Mouse (Mus musculus) neural tube, embryonic 15.5 days (tissue): ENCODE measurements around the gene Klhl25. TPM values are rescaled to one million over a fixed set of nuclear protein-coding genes. Genes with fewer than 3 reads are reported as not detected.
A peak's percentile ranks its signal among the peaks of the same experiment; 100 is the strongest.
"Not testable (repeated sequence)": the region's sequence is repeated elsewhere in the genome, so short reads cannot be mapped to it uniquely, and the experiment has no call there.

Experiments
- ATAC-seq: fragments of 200-750 bp; cut with Nextera tagmentation; 2 replicates; pipeline ENCODE4 v1.8.0; 2017; ENCODE audit warnings: mild to moderate bottlenecking, moderate TSS enrichment, moderate library complexity; ENCODE audit not compliant: low FRiP score
- H3K27ac ChIP-seq: fragments of 300-500 bp; sonication (generic); replicated peaks from 2 replicates; pipeline ENCODE4 v1.5.1; 2015; ENCODE audit warnings: mild to moderate bottlenecking, inconsistent platforms
- H3K27me3 ChIP-seq: fragments of 300-500 bp; sonication (generic); replicated peaks from 2 replicates; pipeline ENCODE4 v1.6.1; 2015; ENCODE audit warnings: inconsistent platforms
- H3K36me3 ChIP-seq: fragments of 300-500 bp; sonication (generic); 2 replicates; pipeline ENCODE4 v1.6.1; 2015; ENCODE audit warnings: inconsistent platforms
- H3K4me1 ChIP-seq: fragments of 300-500 bp; sonication (generic); 2 replicates; pipeline ENCODE4 v1.6.1; 2015; ENCODE audit warnings: inconsistent platforms
- H3K4me2 ChIP-seq: fragments of 300-500 bp; sonication (generic); 2 replicates; pipeline ENCODE4 v1.6.1; 2015; ENCODE audit warnings: inconsistent platforms, mild to moderate bottlenecking, moderate library complexity
- H3K4me3 ChIP-seq: fragments of 300-500 bp; sonication (generic); replicated peaks from 2 replicates; pipeline ENCODE4 v1.5.1; 2015; ENCODE audit warnings: mild to moderate bottlenecking, inconsistent platforms
- H3K9ac ChIP-seq: fragments of 300-500 bp; sonication (generic); replicated peaks from 2 replicates; pipeline ENCODE4 v1.6.1; 2015; ENCODE audit warnings: mild to moderate bottlenecking, inconsistent platforms
- H3K9me3 ChIP-seq: fragments of 300-500 bp; sonication (generic); replicated peaks from 2 replicates; pipeline ENCODE4 v1.6.1; 2016; ENCODE audit warnings: inconsistent platforms
- WGBS: fragments of 180-500 bp; shearing (Covaris S2); methylation state at CpG from one replicate; pipeline ENCODE4 v1.1.7; 2015; ENCODE audit warnings: mixed read lengths; 5-methylcytosine and 5-hydroxymethylcytosine counted together
- polyA plus RNA-seq: library from polyadenylated mRNA; unstranded; fragments of >200 nt; fragmentation: Nextera tagmentation; extraction: Ambion mirVana; gene quantifications from 2 replicates; pipeline ENCODE4 v1.2.1, GENCODE M21; 2015

Klhl25 gene
- polyA plus RNA-seq, 1 experiment from 2014 or later = 22.0 TPM

DNA sequence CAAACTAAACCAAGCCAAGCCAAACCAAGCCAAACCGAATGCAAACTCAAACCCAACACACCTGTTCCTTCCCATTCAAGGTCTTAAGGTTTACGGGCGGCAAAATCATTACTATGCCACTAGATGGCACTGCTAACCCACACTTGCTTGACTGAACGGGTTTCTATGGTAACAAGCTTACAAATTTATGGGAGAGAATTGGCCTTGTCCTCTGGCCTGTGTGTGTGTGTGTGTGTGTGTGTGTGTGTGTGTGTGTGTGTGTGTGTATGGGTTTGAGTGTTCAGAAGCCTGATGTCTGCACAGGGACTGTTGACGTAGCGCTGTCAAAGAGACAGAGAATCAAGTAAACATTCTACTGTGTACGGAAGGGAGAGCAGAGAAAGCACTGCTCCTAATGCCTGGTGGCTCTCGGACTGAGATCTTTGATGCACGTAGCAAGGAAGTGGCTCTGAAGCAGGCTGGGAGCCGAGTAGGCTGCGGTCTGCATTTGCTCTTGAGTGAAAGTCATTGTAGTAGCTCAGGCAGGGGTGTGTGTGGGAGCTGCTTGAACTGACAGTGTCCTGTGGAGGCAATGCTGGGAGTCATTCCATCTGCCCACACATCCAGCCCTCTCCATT, 62.0 kb downstream of the Klhl25 start:
- H3K9ac ChIP-seq = peak overlapping the region; percentile 34; the same call in 1 of the 2 replicates
- peak overlapping the region; percentile 34 for H3K4me3 ChIP-seq
- no peaks in the 10 kb centered on the region for H3K9me3 ChIP-seq
- ATAC-seq = peak; percentile 79
- H3K4me2 ChIP-seq = peak overlapping the region; percentile 55
- 2% methylated on average over 11 of the region's 11 CpGs for WGBS
- no peaks in the 10 kb centered on the region for H3K27me3 ChIP-seq
- H3K4me1 ChIP-seq = peaks cover 15% of the 10 kb centered on the region
- no peaks in the 10 kb centered on the region for H3K36me3 ChIP-seq
- H3K27ac ChIP-seq = peak overlapping the region; percentile 66

DNA sequence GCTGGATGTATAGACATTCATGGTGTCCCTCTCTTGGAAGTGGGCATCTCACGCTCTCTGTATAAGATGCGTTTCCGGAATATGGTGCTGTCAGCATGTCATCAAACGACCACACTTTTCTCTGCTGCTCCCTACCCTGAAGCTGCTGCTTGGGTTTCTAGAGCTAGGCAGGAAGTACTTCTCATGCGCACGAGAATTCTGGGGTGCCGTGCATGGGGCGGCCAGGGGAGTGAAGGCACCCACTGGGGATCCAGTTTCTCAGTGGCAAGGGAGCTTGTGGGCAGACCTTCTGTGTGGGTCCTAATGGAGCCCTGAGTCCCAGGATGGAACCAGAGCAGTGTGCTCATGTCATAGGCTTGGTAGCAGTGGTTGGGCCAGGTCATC, 62.5 kb downstream of the Klhl25 start:
- peak overlapping the region; percentile 34; the same call in 1 of the 2 replicates for H3K9ac ChIP-seq
- WGBS = 77% methylated on average over 8 of the region's 8 CpGs
- ATAC-seq = no peak
- no peaks in the 10 kb centered on the region for H3K27me3 ChIP-seq
- H3K4me1 ChIP-seq = peaks cover 12% of the 10 kb centered on the region
- H3K4me3 ChIP-seq = peak overlapping the region; percentile 34
- H3K36me3 ChIP-seq = no peaks in the 10 kb centered on the region
- peak overlapping the region; percentile 55 for H3K4me2 ChIP-seq
- no peaks in the 10 kb centered on the region for H3K9me3 ChIP-seq
- H3K27ac ChIP-seq = peak overlapping the region; percentile 66

DNA sequence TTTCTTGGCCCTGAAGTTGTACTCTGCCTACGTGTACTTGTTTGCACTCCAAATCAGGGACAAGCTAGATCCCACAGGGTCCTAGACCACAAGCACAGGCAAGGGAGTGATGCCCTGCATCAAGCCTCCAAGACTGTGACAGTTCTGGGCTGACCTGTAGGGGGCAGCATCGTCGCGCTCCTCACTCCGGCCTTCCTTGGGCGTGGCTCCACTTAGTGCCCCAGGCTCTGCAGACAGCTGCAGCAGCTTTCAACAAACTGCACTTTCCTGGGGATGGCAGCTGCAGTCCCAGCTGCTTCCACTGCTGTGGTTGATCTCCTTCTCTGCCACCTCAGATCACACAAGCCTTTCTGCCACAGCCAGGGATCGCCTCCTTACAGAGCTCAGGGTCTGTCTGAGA, 65.8 kb downstream of the Klhl25 start:
- H3K4me2 ChIP-seq = peak overlapping the region; percentile 11; the same call in 1 of the 2 replicates
- 2% methylated on average over 7 of the region's 7 CpGs for WGBS
- H3K36me3 ChIP-seq = no peaks in the 10 kb centered on the region
- ATAC-seq = peak; percentile 74
- H3K9me3 ChIP-seq = no peaks in the 10 kb centered on the region
- H3K27ac ChIP-seq = no peak overlapping the region
- H3K9ac ChIP-seq = no peak overlapping the region
- peaks cover 12% of the 10 kb centered on the region for H3K4me1 ChIP-seq
- H3K4me3 ChIP-seq = no peak overlapping the region
- H3K27me3 ChIP-seq = no peaks in the 10 kb centered on the region

DNA sequence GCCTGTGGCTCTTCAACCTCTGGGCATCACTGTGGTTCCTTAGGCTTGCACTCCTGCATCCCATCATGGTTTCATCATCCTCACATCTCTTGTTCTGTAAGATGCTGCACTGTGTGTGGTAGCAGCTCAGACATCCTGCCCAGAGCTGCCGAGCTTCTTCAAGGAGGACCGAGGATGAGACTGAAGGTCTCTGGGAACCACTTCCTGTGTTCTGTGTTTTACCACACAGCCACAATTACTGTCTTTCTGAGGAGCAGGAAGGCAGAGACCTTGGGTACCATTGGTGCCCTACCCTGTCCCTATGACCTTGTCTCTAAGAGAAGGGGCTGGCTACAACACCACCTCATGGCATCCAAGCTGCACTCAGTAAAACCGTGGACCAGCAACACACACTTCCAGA, 67.4 kb downstream of the Klhl25 start:
- not testable (repeated sequence) for H3K4me1 ChIP-seq, H3K4me2 ChIP-seq, H3K9me3 ChIP-seq, H3K27ac ChIP-seq, H3K27me3 ChIP-seq, H3K9ac ChIP-seq, H3K36me3 ChIP-seq, H3K4me3 ChIP-seq, ATAC-seq
- 92% methylated on average over 3 of the region's 3 CpGs for WGBS

DNA sequence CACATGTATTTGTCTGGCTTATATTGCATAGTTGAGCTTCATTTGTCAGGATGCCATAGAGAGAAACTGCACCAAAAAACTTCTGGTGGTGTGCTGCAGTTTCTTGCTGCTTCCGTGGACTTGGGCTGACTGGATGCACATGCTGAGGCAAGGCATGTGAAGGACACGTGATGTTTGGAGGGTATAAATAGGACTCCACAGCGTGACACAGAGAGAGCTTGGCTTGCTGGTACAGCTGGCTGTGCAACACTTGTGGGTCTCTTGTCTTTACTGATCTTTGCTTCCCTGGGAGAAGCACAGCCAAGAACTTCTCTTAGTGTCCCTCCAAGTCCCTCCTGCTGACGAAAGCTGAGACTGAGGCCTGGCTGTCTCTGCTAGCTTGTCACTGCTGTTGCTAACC, 69.6 kb downstream of the Klhl25 start:
- Histone ChIP-seq H3K36me3 (no peaks in the 10 kb centered on the region), H3K9ac (no peak overlapping the region), H3K4me2 (no peak overlapping the region), H3K4me1 (peaks cover 5% of the 10 kb centered on the region; the same call in 1 of the 2 replicates), H3K9me3 (no peaks in the 10 kb centered on the region), H3K27me3 (no peaks in the 10 kb centered on the region), H3K27ac (no peak overlapping the region), H3K4me3 (no peak overlapping the region)
- 86% methylated on average over 4 of the region's 4 CpGs for WGBS
- no peak for ATAC-seq

DNA sequence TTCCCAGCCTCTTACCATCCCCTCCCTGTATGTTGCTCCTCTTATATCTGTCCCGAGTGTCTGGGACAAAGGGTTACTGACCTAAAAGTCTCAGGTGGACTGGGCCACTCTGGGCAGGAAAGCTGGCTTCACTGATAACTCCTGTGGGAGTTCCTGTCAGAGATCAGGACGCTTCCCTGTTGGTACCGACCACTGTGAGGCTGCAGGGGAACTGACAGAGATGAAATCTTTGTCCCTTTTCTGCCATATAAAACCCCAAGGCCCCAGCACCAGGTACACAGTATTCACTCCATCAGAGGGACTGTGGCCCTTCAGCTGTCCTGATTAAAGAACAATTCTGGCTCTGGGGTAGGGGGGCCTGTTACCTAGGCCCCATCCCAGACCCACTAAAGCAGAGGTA, 71.6 kb downstream of the Klhl25 start:
- not testable (repeated sequence) for H3K36me3 ChIP-seq, H3K27ac ChIP-seq, H3K4me3 ChIP-seq, ATAC-seq, H3K27me3 ChIP-seq, H3K9ac ChIP-seq, H3K4me2 ChIP-seq, H3K9me3 ChIP-seq, H3K4me1 ChIP-seq
- WGBS = 88% methylated on average over 3 of the region's 3 CpGs
